Mouse (Mus musculus) ovary, postnatal 10 days (tissue): ENCODE results near the gene Eef1a2.

Experiments
- DNase-seq: peaks from one replicate; pipeline ENCODE4 v3.0.0; 2022; ENCODE audit warnings: low spot score

The Eef1a2 gene

DNA sequence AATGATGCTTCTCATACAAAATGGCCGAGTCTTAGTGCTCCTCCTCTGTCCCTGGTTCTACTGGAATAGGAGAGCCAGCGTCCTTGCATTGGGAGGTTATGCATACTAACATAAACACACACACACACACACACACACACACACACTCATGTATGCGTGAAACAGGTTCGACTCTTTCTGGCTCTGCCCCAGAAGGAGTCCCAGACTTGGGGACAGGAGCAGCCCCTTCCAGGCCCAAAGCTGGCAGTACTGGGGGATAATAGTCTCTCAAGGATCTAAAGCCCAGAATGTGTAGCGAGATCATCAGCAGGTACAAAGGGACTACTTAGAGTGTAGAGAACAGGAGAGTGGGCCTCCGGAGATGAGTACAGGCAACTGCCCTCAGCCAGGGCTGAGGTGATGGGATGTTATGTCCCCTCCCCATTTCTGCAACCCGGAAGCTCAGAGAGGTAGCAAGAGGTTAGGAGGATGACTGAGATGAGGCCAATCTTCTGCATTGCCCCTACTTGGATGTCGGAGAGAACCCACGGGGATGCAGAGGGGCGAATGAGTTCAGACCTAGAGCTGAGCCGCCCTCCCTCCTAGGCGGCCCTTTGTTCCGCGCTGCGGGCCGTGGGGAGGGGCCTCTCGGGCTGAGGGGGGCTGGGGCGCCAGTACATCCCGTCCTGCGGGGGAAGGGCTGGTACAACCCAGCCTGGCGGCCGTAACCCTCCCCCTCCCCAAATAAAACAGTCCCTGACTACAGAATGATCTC, 22.8 kb downstream of the Eef1a2 start:
- no peak for DNase-seq

DNA sequence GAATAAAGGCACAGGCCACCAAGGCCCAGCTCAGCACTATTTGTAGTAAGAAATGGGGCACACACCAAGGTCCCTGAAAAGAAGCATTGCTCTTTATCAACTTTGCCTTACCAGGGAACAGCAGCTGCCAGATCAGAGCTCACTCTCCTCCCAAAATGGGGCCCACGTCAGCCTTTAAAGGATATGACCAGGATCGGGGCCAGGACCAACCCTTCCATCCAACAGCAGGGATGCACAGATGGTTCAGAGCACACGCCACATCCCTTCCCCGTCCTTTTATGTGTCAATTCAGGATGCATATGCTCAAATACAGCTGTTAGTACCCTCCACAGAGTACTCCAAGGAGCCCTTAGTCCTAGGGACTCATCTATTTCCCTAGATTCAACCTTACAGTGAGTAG, 26.6 kb downstream of the Eef1a2 start:
- no peak for DNase-seq

DNA sequence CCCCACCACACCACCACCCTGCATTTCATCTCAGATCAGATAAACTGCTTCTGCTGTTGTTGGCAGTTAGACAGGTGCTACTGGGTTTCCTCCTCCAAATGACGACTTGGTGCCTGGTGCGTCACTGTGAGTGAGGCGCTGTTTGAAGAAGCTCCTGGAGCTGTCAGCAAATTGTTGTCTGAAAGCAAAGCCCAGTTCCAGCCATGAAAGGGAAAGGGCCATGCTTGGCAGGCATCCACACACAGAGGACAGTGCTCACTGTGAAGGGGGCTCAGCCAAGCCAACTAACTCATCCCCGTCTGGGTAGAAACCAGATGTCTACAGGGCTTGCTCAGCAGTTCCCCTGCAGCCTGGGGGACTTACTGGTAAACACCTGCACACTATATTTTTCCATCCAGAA, 27.9 kb downstream of the Eef1a2 start:
- DNase-seq: no peak

- no peak for DNase-seq
These were observed 29.0 kb downstream of the Eef1a2 start for GRCm38 (mm10) chr2:181127786-181128185.

- DNase-seq: no peak
These were observed 30.9 kb downstream of the Eef1a2 start for GRCm38 (mm10) chr2:181125726-181126455.

- no peak for DNase-seq
These were observed 34.2 kb downstream of the Eef1a2 start for GRCm38 (mm10) chr2:181122642-181123041.

DNA sequence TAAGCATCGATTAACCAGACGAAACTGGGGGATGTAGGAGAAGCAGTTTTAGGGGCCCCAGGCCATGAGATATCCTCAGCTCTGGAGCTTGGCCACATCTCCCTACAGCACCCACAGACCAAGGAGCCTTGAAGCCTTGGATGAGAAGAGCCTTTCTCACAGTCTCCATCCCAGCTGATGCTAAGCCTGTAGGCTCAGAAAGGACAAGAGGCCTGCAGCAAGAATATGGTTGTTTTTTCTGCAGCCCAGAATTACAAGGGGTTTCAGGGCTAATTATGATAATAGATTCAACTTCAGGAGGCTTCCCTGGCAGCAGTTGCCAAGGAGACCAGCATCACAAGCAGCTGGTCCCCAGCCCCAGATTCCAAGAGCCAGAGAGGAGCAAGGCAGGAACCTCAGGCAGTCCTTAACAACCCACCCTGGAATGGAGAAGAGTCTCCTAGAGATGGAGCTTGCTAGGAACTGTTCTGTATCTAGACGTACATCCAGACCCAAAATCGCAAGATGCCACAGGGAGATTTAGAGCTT, 35.8 kb downstream of the Eef1a2 start:
- no peak for DNase-seq

DNA sequence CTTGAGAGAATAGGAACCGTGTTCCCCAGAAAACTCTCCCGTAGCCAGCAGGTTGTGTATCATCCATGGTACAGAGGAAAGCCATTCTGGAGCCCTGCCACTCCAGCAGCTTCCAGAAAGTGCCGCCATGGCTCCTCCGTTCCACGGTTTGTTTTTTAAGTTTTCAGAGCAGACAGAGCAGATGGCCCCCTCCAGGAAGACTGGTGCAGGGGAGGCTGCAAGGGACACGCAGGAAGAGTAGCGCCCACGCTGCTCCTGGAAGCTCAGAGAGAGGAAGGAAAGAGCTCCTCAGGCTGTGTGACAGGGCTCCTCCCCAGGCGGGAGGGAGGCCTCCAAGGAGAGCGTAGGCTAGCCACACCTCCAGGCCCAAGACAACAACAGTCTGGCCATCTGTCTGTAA, 36.9 kb downstream of the Eef1a2 start:
- DNase-seq: no peak

- no peak for DNase-seq
These were observed 40.4 kb downstream of the Eef1a2 start for GRCm38 (mm10) chr2:181116436-181116835.

DNA sequence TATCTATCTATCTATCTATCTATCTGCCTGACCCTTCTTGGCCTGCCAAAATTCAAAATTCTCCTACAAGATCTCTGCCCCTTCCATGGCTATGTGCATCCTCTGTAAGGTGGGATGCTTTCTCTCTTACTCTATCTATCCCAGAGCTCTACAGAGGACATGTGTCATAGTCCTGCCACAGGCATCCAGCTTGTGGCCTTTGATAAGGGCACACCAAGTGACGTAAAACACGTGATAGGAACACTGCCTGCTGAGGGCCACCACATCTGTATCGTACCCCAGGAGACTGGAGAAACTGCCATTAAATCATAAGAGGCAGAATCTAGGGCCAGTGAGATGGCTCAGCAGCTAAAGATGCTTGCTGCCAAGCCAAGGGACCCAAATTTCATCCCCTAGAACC, 41.4 kb downstream of the Eef1a2 start:
- DNase-seq: no peak

GRCm38 (mm10) chr2:181113762-181114361, 43.0 kb downstream of the Eef1a2 start:
- no peak for DNase-seq

GRCm38 (mm10) chr2:181111665-181112064, 45.1 kb downstream of the Eef1a2 start:
- DNase-seq: no peak

GRCm38 (mm10) chr2:181104111-181104510, 52.7 kb downstream of the Eef1a2 start:
- no peak for DNase-seq

- DNase-seq: no peak
These were observed 54.7 kb downstream of the Eef1a2 start for GRCm38 (mm10) chr2:181102161-181102560.

GRCm38 (mm10) chr2:181101626-181102025, 55.2 kb downstream of the Eef1a2 start:
- DNase-seq: no peak

DNA sequence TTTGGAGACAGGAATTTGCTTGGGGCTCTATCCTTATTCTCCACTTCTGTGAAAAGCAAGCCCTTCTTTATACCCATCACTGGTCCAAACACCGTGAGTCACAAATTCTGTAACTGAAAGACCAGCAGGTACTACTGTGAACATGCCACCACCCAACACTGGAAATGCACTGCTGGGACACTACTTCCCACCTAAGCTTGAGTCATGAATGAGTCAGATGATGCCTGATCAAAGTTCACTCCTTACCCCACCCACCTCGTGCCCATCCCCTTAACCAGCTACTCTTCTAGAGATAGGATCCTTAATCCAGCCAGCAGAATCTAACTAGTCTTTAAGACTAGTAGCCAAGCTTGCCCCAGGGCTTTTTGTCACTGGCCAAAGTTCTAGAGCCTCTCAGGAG, 56.7 kb downstream of the Eef1a2 start:
- no peak for DNase-seq
